Mouse (Mus musculus) embryonic facial prominence, embryonic 12.5 days (tissue): ENCODE measurements around the gene Kif18b. TPM values are rescaled to one million over a fixed set of nuclear protein-coding genes. Genes with fewer than 3 reads are reported as not detected.

Experiments
- ATAC-seq: fragments of 200-750 bp; cut with Nextera tagmentation; 2 replicates; pipeline ENCODE4 v1.8.0; 2017; ENCODE audit not compliant: insufficient number of reproducible peaks, insufficient read depth, low FRiP score, low TSS enrichment
- H3K27ac ChIP-seq: fragments of 300-500 bp; sonication (generic); 2 replicates; pipeline ENCODE4 v1.5.1; 2016; ENCODE audit warnings: mild to moderate bottlenecking
- H3K27me3 ChIP-seq: fragments of 300-500 bp; sonication (generic); 2 replicates; pipeline ENCODE4 v1.6.1; 2016; ENCODE audit warnings: mild to moderate bottlenecking, moderate library complexity
- H3K36me3 ChIP-seq: fragments of 300-500 bp; sonication (generic); 2 replicates; pipeline ENCODE4 v1.6.1; 2016; ENCODE audit warnings: mild to moderate bottlenecking
- H3K4me1 ChIP-seq: fragments of 300-500 bp; sonication (generic); 2 replicates; pipeline ENCODE4 v1.6.1; 2016
- H3K4me2 ChIP-seq: fragments of 300-500 bp; sonication (generic); replicated peaks from 2 replicates; pipeline ENCODE4 v1.6.1; 2016; ENCODE audit warnings: mild to moderate bottlenecking, moderate library complexity
- H3K4me3 ChIP-seq: fragments of 300-500 bp; sonication (generic); 2 replicates; pipeline ENCODE4 v1.5.1; 2016; ENCODE audit warnings: mild to moderate bottlenecking
- H3K9ac ChIP-seq: fragments of 300-500 bp; sonication (generic); 2 replicates; pipeline ENCODE4 v1.6.1; 2016; ENCODE audit warnings: mild to moderate bottlenecking, moderate library complexity
- H3K9me3 ChIP-seq: fragments of 300-500 bp; sonication (generic); 2 replicates; pipeline ENCODE4 v1.6.1; 2016; ENCODE audit warnings: mild to moderate bottlenecking, moderate library complexity
- WGBS: fragments of 180-500 bp; shearing (Covaris S2); methylation state at CpG from one replicate; pipeline ENCODE4 v1.1.7; 2016; 5-methylcytosine and 5-hydroxymethylcytosine counted together
- polyA plus RNA-seq: library from polyadenylated mRNA; unstranded; fragments of >200 nt; fragmentation: Nextera tagmentation; extraction: Ambion mirVana; gene quantifications from 2 replicates; pipeline ENCODE4 v1.2.1, GENCODE M21; 2016

Gene Kif18b
- polyA plus RNA-seq, 1 experiment from 2014 or later, result 10.6 TPM

GRCm38 (mm10) chr11:102930672-102931071, 5.7 kb upstream of the Kif18b start:
- H3K27me3 ChIP-seq, result no peaks in the 10 kb centered on the region
- H3K4me1 ChIP-seq, result no peaks in the 10 kb centered on the region
- no peak overlapping the region for H3K4me2 ChIP-seq
- H3K27ac ChIP-seq, result no peak overlapping the region
- no peak overlapping the region for H3K9ac ChIP-seq
- no peaks in the 10 kb centered on the region for H3K36me3 ChIP-seq
- WGBS, result 91% methylated on average over 10 of the region's 10 CpGs
- H3K4me3 ChIP-seq, result no peak overlapping the region
- no peaks in the 10 kb centered on the region for H3K9me3 ChIP-seq
- no peak for ATAC-seq

DNA sequence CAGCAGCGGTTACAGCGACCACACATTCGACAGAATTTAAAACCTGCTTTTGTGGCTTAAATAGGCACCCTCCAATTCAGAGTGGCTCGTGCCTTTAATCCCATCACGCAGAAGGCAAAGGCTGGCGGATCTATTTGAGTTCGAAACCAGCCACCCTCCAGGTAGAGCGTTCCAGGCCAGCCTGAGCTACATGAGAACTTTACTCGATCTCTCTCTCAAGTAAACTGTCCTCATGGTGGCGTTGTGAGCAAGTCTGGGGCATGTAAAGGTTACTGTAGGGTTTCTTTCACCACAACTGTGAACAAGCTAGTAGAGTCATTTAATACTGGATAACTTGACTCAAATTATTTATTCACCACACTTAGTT, 410 bp upstream of the Kif18b start:
- Histone ChIP-seq H3K4me3 (peak overlapping the region; percentile 81), H3K27ac (peak overlapping the region; percentile 95), H3K4me2 (peak overlapping the region; percentile 72), H3K4me1 (peaks cover 19% of the 10 kb centered on the region), H3K36me3 (0 out of 2 replicates have a peak, but pooled peaks cover 3% of the 10 kb centered on the region), H3K27me3 (no peaks in the 10 kb centered on the region), H3K9me3 (no peaks in the 10 kb centered on the region), H3K9ac (peak overlapping the region; percentile 77)
- WGBS, result 2% methylated on average over 10 of the region's 10 CpGs
- ATAC-seq, result 0 out of 2 replicates have a peak, but pooled peaks have one; percentile 11

GRCm38 (mm10) chr11:102921491-102921890, 3.4 kb downstream of the Kif18b start:
- no peak for ATAC-seq
- no peaks in the 10 kb centered on the region for H3K27me3 ChIP-seq
- H3K9ac ChIP-seq, result no peak overlapping the region
- 80% methylated on average over 6 of the region's 6 CpGs for WGBS
- no peak overlapping the region for H3K4me3 ChIP-seq
- H3K9me3 ChIP-seq, result no peaks in the 10 kb centered on the region
- 0 out of 2 replicates have a peak, but pooled peaks cover 3% of the 10 kb centered on the region for H3K36me3 ChIP-seq
- peaks cover 19% of the 10 kb centered on the region for H3K4me1 ChIP-seq
- no peak overlapping the region for H3K4me2 ChIP-seq
- H3K27ac ChIP-seq, result 0 out of 2 replicates have a peak overlapping the region, but pooled peaks have one; percentile 23

DNA sequence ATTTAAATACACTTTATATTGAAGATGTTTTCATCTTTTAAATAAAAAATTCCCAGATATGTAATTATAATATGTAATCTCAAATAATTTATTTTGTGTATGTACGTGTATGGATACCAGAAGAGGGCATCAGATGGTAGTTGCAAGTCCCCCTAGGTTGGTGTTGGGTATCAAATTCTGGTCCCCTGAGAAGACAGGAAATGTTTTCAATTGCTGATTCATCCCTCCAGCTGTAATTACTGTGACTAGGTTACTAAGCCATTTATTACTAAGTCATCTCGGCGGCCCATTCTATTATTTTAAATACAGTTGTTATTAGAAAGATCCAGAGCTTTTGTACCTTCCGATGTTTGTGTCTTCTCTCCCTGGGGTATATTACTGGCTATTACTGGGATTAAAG, 6.8 kb downstream of the Kif18b start:
- WGBS, result 74% methylated on average over 4 of the region's 4 CpGs
- peaks cover 37% of the 10 kb centered on the region for H3K36me3 ChIP-seq

DNA sequence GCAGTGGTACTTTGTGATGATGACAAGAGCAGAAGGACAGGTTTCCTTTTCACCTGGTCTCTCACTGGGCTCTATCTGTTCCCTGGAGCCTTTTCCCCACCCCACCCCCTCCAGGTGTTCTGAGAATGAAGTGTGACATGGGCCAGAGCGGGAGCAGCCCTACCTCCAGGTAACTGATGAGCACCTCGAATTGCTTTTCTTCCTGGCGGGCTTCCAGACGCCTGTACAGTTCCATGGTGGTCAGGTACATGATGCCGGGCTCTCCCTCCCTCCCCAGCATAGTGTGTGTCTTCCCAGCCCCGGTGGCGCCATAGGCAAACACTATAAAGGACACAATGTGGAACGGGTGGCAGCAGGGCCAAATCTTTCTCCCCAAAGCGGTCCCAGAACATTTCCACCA, 9.5 kb downstream of the Kif18b start:
- no peak overlapping the region for H3K27ac ChIP-seq
- no peaks in the 10 kb centered on the region for H3K4me1 ChIP-seq
- H3K9me3 ChIP-seq, result no peaks in the 10 kb centered on the region
- no peak overlapping the region for H3K4me3 ChIP-seq
- H3K36me3 ChIP-seq, result peaks cover 58% of the 10 kb centered on the region
- no peaks in the 10 kb centered on the region for H3K27me3 ChIP-seq
- H3K4me2 ChIP-seq, result no peak overlapping the region
- WGBS, result 92% methylated on average over 9 of the region's 9 CpGs
- ATAC-seq, result no peak
- no peak overlapping the region for H3K9ac ChIP-seq

More for the DNA sequence above, 6.8 kb downstream of the Kif18b start:
- Histone ChIP-seq H3K4me2 (no peak overlapping the region), H3K9me3 (no peaks in the 10 kb centered on the region), H3K27ac (no peak overlapping the region), H3K4me1 (peaks cover 16% of the 10 kb centered on the region), H3K4me3 (no peak overlapping the region), H3K27me3 (no peaks in the 10 kb centered on the region), H3K9ac (no peak overlapping the region)
- ATAC-seq, result no peak

GRCm38 (mm10) chr11:102911376-102911775, 13.5 kb downstream of the Kif18b start:
- H3K4me1 ChIP-seq, result no peaks in the 10 kb centered on the region
- WGBS, result 77% methylated on average over 7 of the region's 7 CpGs
- no peaks in the 10 kb centered on the region for H3K27me3 ChIP-seq
- H3K9ac ChIP-seq, result no peak overlapping the region
- peaks cover 98% of the 10 kb centered on the region for H3K36me3 ChIP-seq
- H3K4me2 ChIP-seq, result no peak overlapping the region
- H3K9me3 ChIP-seq, result no peaks in the 10 kb centered on the region
- no peak overlapping the region for H3K27ac ChIP-seq
- no peak overlapping the region for H3K4me3 ChIP-seq
- no peak for ATAC-seq

DNA sequence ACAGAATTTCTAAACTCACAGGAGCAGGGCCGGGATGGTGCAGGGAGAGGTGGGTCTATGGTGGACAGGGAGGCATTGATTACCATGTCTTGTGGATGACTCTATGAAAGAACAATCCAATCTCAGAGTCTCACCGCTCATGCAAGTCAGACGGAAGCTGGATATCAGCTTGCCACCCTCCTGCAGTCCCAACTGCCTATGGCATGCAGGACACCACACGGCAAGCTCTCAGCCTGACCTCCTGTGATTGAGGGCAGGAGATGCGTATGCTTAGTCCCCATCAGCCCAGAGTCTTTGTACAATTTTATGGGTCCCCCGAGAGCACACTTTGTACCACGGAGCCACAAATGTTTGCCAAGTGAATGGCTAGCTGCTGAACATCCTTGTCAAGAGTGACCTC, 21.3 kb downstream of the Kif18b start:
- no peaks in the 10 kb centered on the region for H3K9me3 ChIP-seq
- 75% methylated on average over 7 of the region's 7 CpGs for WGBS
- no peak for ATAC-seq
- H3K27me3 ChIP-seq, result no peaks in the 10 kb centered on the region
- H3K27ac ChIP-seq, result no peak overlapping the region
- no peak overlapping the region for H3K4me2 ChIP-seq
- H3K4me3 ChIP-seq, result no peak overlapping the region
- peaks cover 36% of the 10 kb centered on the region for H3K36me3 ChIP-seq
- no peaks in the 10 kb centered on the region for H3K4me1 ChIP-seq
- no peak overlapping the region for H3K9ac ChIP-seq

- Histone ChIP-seq H3K27me3 (0 out of 2 replicates have a peak, but pooled peaks cover 1% of the 10 kb centered on the region), H3K4me1 (no peaks in the 10 kb centered on the region), H3K4me3 (no peak overlapping the region), H3K9ac (no peak overlapping the region), H3K4me2 (no peak overlapping the region), H3K27ac (no peak overlapping the region), H3K9me3 (no peaks in the 10 kb centered on the region), H3K36me3 (peaks cover 20% of the 10 kb centered on the region)
- ATAC-seq, result no peak
- 83% methylated on average over 5 of the region's 5 CpGs for WGBS
These were observed 22.8 kb downstream of the Kif18b start for GRCm38 (mm10) chr11:102902107-102902506.

- no peak for ATAC-seq
- H3K9me3 ChIP-seq, result no peaks in the 10 kb centered on the region
- 71% methylated on average over 4 of the region's 4 CpGs for WGBS
- H3K4me1 ChIP-seq, result no peaks in the 10 kb centered on the region
- H3K9ac ChIP-seq, result no peak overlapping the region
- peaks cover 9% of the 10 kb centered on the region; the same call in 1 of the 2 replicates for H3K27me3 ChIP-seq
- H3K4me2 ChIP-seq, result no peak overlapping the region
- no peak overlapping the region for H3K27ac ChIP-seq
- H3K4me3 ChIP-seq, result no peak overlapping the region
- H3K36me3 ChIP-seq, result peaks cover 11% of the 10 kb centered on the region
These were observed 23.7 kb downstream of the Kif18b start for GRCm38 (mm10) chr11:102901199-102901598.

DNA sequence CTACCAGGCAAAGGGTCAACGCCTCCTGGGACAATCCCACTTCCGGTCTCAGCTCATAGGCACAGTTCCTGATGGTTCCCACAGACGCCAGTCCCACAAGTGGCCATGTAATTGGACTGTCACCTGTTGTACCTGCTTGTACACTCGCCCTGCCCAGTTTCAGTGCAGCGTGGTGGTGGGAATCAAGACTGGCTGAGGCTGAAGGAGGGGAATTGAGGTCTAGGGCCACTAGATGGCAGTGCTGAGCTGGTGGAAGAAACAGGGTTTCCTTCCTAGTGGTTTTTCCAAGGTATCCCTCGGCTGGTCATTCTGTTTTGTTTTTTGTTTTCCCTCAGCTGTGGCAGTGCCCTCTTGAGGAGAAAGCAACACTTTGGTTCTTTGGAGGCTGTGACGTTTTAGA, 24.2 kb downstream of the Kif18b start, which contains the start of gene Gfap:
TSS of gene Gfap (minus strand) at position 150 of the 400 bp plus-strand sequence.
- Histone ChIP-seq H3K36me3 (peaks cover 7% of the 10 kb centered on the region), H3K4me1 (no peaks in the 10 kb centered on the region), H3K4me2 (no peak within 1 kb of the TSS), H3K27ac (no peak within 1 kb of the TSS), H3K4me3 (no peak within 1 kb of the TSS), H3K9me3 (no peaks in the 10 kb centered on the region), H3K27me3 (peaks cover 12% of the 10 kb centered on the region; the same call in 1 of the 2 replicates), H3K9ac (no peak within 1 kb of the TSS)
- ATAC-seq, result no peak
- WGBS, result 10% methylated on average over 7 of the region's 7 CpGs

- no peaks in the 10 kb centered on the region for H3K9me3 ChIP-seq
- H3K36me3 ChIP-seq, result no peaks in the 10 kb centered on the region
- 0 out of 2 replicates have a peak, but pooled peaks cover 2% of the 10 kb centered on the region for H3K4me1 ChIP-seq
- WGBS, result 61% methylated on average over 9 of the region's 9 CpGs
- H3K27ac ChIP-seq, result no peak overlapping the region
- no peak overlapping the region for H3K4me2 ChIP-seq
- peaks cover 29% of the 10 kb centered on the region for H3K27me3 ChIP-seq
- no peak overlapping the region; the same call in 1 of the 2 replicates for H3K9ac ChIP-seq
- no peak for ATAC-seq
- H3K4me3 ChIP-seq, result no peak overlapping the region
These were observed 26.5 kb downstream of the Kif18b start for GRCm38 (mm10) chr11:102898408-102898807.

GRCm38 (mm10) chr11:102896641-102897040, 28.3 kb downstream of the Kif18b start:
- Histone ChIP-seq H3K27ac (no peak overlapping the region), H3K9me3 (no peaks in the 10 kb centered on the region), H3K27me3 (peaks cover 42% of the 10 kb centered on the region), H3K4me2 (no peak overlapping the region), H3K4me3 (no peak overlapping the region), H3K36me3 (no peaks in the 10 kb centered on the region), H3K4me1 (0 out of 2 replicates have a peak, but pooled peaks cover 4% of the 10 kb centered on the region), H3K9ac (no peak overlapping the region)
- ATAC-seq, result no peak
- 80% methylated on average over 20 of the region's 20 CpGs for WGBS
